Mouse (Mus musculus) neural tube, embryonic 15.5 days (tissue): ENCODE measurements around the gene Qprt. TPM values are rescaled to one million over a fixed set of nuclear protein-coding genes. Genes with fewer than 3 reads are reported as not detected.

ENCODE experiments used
- ATAC-seq: fragments of 200-750 bp; cut with Nextera tagmentation; 2 replicates; pipeline ENCODE4 v1.8.0; 2017; ENCODE audit warnings: mild to moderate bottlenecking, moderate TSS enrichment, moderate library complexity; ENCODE audit not compliant: low FRiP score
- H3K27ac ChIP-seq: fragments of 300-500 bp; sonication (generic); replicated peaks from 2 replicates; pipeline ENCODE4 v1.5.1; 2015; ENCODE audit warnings: mild to moderate bottlenecking, inconsistent platforms
- H3K27me3 ChIP-seq: fragments of 300-500 bp; sonication (generic); replicated peaks from 2 replicates; pipeline ENCODE4 v1.6.1; 2015; ENCODE audit warnings: inconsistent platforms
- H3K36me3 ChIP-seq: fragments of 300-500 bp; sonication (generic); 2 replicates; pipeline ENCODE4 v1.6.1; 2015; ENCODE audit warnings: inconsistent platforms
- H3K4me1 ChIP-seq: fragments of 300-500 bp; sonication (generic); 2 replicates; pipeline ENCODE4 v1.6.1; 2015; ENCODE audit warnings: inconsistent platforms
- H3K4me2 ChIP-seq: fragments of 300-500 bp; sonication (generic); 2 replicates; pipeline ENCODE4 v1.6.1; 2015; ENCODE audit warnings: inconsistent platforms, mild to moderate bottlenecking, moderate library complexity
- H3K4me3 ChIP-seq: fragments of 300-500 bp; sonication (generic); replicated peaks from 2 replicates; pipeline ENCODE4 v1.5.1; 2015; ENCODE audit warnings: mild to moderate bottlenecking, inconsistent platforms
- H3K9ac ChIP-seq: fragments of 300-500 bp; sonication (generic); replicated peaks from 2 replicates; pipeline ENCODE4 v1.6.1; 2015; ENCODE audit warnings: mild to moderate bottlenecking, inconsistent platforms
- H3K9me3 ChIP-seq: fragments of 300-500 bp; sonication (generic); replicated peaks from 2 replicates; pipeline ENCODE4 v1.6.1; 2016; ENCODE audit warnings: inconsistent platforms
- WGBS: fragments of 180-500 bp; shearing (Covaris S2); methylation state at CpG from one replicate; pipeline ENCODE4 v1.1.7; 2015; ENCODE audit warnings: mixed read lengths; 5-methylcytosine and 5-hydroxymethylcytosine counted together
- polyA plus RNA-seq: library from polyadenylated mRNA; unstranded; fragments of >200 nt; fragmentation: Nextera tagmentation; extraction: Ambion mirVana; gene quantifications from 2 replicates; pipeline ENCODE4 v1.2.1, GENCODE M21; 2015

Gene Qprt
- polyA plus RNA-seq, 1 experiment from 2014 or later, result 0.75 TPM

GRCm38 (mm10) chr7:127105551-127105950 lies 16.5 kb downstream of the Qprt start:
- ATAC-seq, result no peak
- Histone ChIP-seq H3K27me3 (no peaks in the 10 kb centered on the region), H3K9me3 (no peaks in the 10 kb centered on the region), H3K4me3 (no peak overlapping the region), H3K4me2 (no peak overlapping the region), H3K27ac (0 out of 2 replicates have a peak overlapping the region, but pooled peaks have one; percentile 2), H3K36me3 (no peaks in the 10 kb centered on the region), H3K9ac (no peak overlapping the region), H3K4me1 (peaks cover 11% of the 10 kb centered on the region)
- WGBS, result 73% methylated on average over 7 of the region's 7 CpGs

DNA sequence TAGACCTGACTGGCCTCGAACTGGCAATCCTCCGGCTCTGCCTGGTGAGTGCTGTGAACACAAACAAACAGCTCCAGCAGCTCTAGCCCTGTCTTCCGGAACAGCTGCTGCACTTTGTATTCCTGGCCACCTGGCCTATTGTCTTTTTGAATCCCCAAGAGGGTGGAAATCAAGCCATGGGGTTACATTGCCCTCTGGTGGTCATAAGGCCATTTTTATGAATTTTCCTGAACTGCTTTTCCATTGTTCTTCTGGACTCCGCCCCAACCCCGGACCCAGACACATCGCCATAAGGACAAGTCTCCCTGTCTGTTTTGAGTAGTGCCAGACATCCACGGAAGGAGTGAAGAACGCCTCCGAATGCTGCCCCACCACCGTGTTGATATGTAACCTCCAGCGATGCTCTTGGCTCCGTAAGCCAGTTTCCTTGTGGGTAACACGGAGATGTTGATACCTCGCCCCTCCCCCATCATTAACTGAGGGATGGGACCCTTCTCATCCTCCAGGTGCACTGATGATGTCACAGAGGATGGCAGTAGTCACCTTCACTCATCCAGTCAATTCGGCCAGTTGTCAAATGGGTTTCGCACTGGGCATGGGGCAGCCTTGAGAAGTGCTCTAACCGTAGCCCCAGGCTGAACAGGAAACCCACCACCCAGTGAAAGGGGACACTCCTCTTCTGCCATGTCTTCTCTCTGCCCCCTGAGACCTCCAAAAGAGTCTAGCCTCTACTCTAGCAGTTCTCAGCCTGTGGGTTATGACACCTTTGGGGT lies 17.3 kb downstream of the Qprt start:
- Histone ChIP-seq H3K36me3 (no peaks in the 10 kb centered on the region), H3K9me3 (no peaks in the 10 kb centered on the region), H3K9ac (peak overlapping the region; percentile 14), H3K4me2 (peak overlapping the region; percentile 47), H3K27me3 (no peaks in the 10 kb centered on the region), H3K4me1 (peaks cover 11% of the 10 kb centered on the region), H3K4me3 (peak overlapping the region; percentile 18), H3K27ac (peak overlapping the region; percentile 62)
- 16% methylated on average over 17 of the region's 17 CpGs for WGBS
- peak; percentile 75 for ATAC-seq

- no peak overlapping the region for H3K9ac ChIP-seq
- peaks cover 11% of the 10 kb centered on the region for H3K4me1 ChIP-seq
- no peak overlapping the region for H3K4me3 ChIP-seq
- WGBS, result 71% methylated on average over 6 of the region's 6 CpGs
- peak overlapping the region; percentile 62 for H3K27ac ChIP-seq
- ATAC-seq, result no peak
- H3K4me2 ChIP-seq, result no peak overlapping the region
- H3K36me3 ChIP-seq, result no peaks in the 10 kb centered on the region
- H3K9me3 ChIP-seq, result no peaks in the 10 kb centered on the region
- no peaks in the 10 kb centered on the region for H3K27me3 ChIP-seq
Observed at GRCm38 (mm10) chr7:127103960-127104359, 18.1 kb downstream of the Qprt start.

GRCm38 (mm10) chr7:127102148-127102547 lies 19.9 kb downstream of the Qprt start:
- Histone ChIP-seq H3K9ac (no peak overlapping the region), H3K27ac (no peak overlapping the region), H3K4me2 (no peak overlapping the region), H3K4me3 (no peak overlapping the region), H3K9me3 (no peaks in the 10 kb centered on the region), H3K36me3 (no peaks in the 10 kb centered on the region), H3K27me3 (no peaks in the 10 kb centered on the region), H3K4me1 (peaks cover 11% of the 10 kb centered on the region)
- no peak for ATAC-seq
- 88% methylated on average over 6 of the region's 6 CpGs for WGBS

GRCm38 (mm10) chr7:127101451-127102016 lies 20.5 kb downstream of the Qprt start:
- no peak overlapping the region for H3K4me2 ChIP-seq
- H3K9me3 ChIP-seq, result no peaks in the 10 kb centered on the region
- ATAC-seq, result no peak
- no peaks in the 10 kb centered on the region for H3K36me3 ChIP-seq
- H3K27ac ChIP-seq, result no peak overlapping the region
- no peak overlapping the region for H3K4me3 ChIP-seq
- H3K9ac ChIP-seq, result no peak overlapping the region
- peaks cover 11% of the 10 kb centered on the region for H3K4me1 ChIP-seq
- H3K27me3 ChIP-seq, result no peaks in the 10 kb centered on the region
- 47% methylated on average over 2 of the region's 2 CpGs for WGBS

DNA sequence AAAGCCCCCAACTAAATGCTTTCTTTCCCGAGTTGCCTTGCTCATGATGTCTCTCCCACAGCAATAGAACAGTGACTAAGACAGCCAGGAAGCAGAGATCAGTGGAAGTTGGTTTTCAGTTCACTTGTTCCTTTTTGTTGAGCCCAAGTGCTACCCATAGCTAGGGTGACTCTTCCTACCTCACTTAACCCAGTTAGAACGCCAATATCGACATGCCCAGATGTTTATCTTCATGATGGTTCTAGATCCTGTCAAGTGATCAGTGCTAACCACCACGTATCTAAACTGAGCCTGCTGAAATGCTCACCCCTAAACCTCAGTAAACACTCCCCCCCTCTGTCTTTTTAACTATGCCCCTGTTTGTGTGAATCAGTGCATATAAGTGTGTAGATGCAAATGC lies 22.5 kb downstream of the Qprt start:
- H3K4me1 ChIP-seq, result peaks cover 5% of the 10 kb centered on the region
- H3K27ac ChIP-seq, result no peak overlapping the region
- no peaks in the 10 kb centered on the region for H3K9me3 ChIP-seq
- H3K4me2 ChIP-seq, result no peak overlapping the region
- WGBS, result 91% methylated on average over 4 of the region's 4 CpGs
- H3K27me3 ChIP-seq, result no peaks in the 10 kb centered on the region
- no peaks in the 10 kb centered on the region for H3K36me3 ChIP-seq
- H3K4me3 ChIP-seq, result no peak overlapping the region
- ATAC-seq, result no peak
- no peak overlapping the region for H3K9ac ChIP-seq

GRCm38 (mm10) chr7:127098950-127099349 lies 23.1 kb downstream of the Qprt start:
- Histone ChIP-seq H3K27ac (no peak overlapping the region), H3K36me3 (no peaks in the 10 kb centered on the region), H3K4me3 (no peak overlapping the region), H3K4me1 (no peaks in the 10 kb centered on the region), H3K9ac (no peak overlapping the region), H3K4me2 (no peak overlapping the region), H3K9me3 (no peaks in the 10 kb centered on the region), H3K27me3 (no peaks in the 10 kb centered on the region)
- WGBS, result 90% methylated on average over 4 of the region's 4 CpGs
- no peak for ATAC-seq

DNA sequence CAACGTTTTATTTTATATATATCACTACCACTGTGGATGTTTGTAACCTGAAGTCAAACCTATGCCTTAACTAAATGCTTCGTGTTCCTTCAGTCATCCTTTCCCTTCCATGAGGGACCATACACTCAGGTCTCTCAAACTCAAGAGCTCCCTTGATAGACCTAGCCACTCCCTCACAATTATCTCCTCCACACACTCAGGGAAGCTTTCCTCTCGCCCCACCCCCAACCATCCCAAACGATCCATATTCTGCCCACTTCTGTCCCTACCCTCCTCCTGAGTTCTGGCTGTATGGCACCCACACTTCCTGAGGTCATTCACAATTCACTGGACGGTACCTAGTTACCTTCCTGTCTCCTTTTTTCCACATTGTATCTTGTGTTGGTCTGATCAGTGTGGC lies 23.5 kb downstream of the Qprt start:
- Histone ChIP-seq H3K9me3 (no peaks in the 10 kb centered on the region), H3K4me2 (no peak overlapping the region)
- 88% methylated on average over 5 of the region's 5 CpGs for WGBS

DNA sequence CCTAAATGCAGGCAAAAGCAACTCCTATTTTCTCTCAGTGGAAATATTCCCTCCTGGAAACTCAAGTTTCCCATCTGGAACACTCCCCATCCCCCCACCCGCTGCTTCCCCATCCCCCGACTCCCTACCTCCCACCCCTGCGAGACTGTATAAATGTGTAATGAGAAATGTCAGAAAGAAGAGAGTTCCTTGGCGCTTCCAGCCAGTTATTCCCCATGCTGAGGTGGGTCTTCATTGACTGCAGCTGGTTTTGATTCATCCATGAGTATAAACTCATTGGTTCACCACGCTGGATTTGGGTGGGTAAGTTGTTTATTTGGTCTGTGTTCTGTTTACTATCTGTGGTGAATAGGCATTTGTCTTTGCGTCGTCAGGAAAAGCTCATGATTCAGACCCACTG lies 25.6 kb downstream of the Qprt start:
- H3K4me2 ChIP-seq, result no peak overlapping the region
- WGBS, result 81% methylated on average over 7 of the region's 7 CpGs
- no peaks in the 10 kb centered on the region for H3K27me3 ChIP-seq
- no peaks in the 10 kb centered on the region for H3K4me1 ChIP-seq
- H3K9me3 ChIP-seq, result no peaks in the 10 kb centered on the region
- H3K9ac ChIP-seq, result no peak overlapping the region
- ATAC-seq, result no peak
- H3K4me3 ChIP-seq, result no peak overlapping the region
- no peaks in the 10 kb centered on the region for H3K36me3 ChIP-seq
- H3K27ac ChIP-seq, result no peak overlapping the region

More for the DNA sequence above, 23.5 kb downstream of the Qprt start:
- no peak overlapping the region for H3K9ac ChIP-seq
- H3K4me3 ChIP-seq, result no peak overlapping the region
- H3K4me1 ChIP-seq, result no peaks in the 10 kb centered on the region
- no peak overlapping the region for H3K27ac ChIP-seq
- H3K27me3 ChIP-seq, result no peaks in the 10 kb centered on the region
- no peaks in the 10 kb centered on the region for H3K36me3 ChIP-seq
- no peak for ATAC-seq

DNA sequence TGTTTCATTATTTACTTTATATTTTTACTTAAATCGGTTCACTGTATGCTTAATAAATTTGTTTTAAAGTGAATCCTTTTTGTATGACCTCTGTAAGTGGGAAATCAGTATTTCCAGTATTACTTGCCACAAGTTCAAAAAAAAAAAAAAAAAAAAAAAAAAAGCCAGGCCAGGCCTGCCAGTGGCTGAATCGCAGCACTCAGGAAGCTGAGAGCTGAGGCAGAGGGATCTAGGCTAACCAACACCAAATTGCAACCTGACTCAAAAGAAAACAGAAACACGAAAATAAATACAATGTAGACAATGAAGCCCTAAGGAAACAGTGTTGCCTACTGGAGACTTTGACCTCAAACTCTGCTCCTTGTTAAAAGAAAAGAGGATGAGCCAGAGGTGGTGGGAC lies 28.1 kb downstream of the Qprt start:
- Histone ChIP-seq H3K4me2 (no peak overlapping the region), H3K4me3 (no peak overlapping the region), H3K9ac (no peak overlapping the region), H3K4me1 (peaks cover 3% of the 10 kb centered on the region; the same call in 1 of the 2 replicates), H3K36me3 (no peaks in the 10 kb centered on the region), H3K27me3 (no peaks in the 10 kb centered on the region), H3K9me3 (no peaks in the 10 kb centered on the region), H3K27ac (no peak overlapping the region)
- WGBS, result 78% methylated on average over 3 of the region's 3 CpGs
- ATAC-seq, result no peak

GRCm38 (mm10) chr7:127091114-127091896 lies 30.7 kb downstream of the Qprt start, which contains the start of gene AI467606:
Gene AI467606 (plus strand): TSS chr7:127091359.
- Histone ChIP-seq H3K4me2 (peak within 1 kb of the TSS; percentile 19; the same call in 1 of the 2 replicates), H3K36me3 (no peaks in the 10 kb centered on the region), H3K4me3 (no peak within 1 kb of the TSS), H3K27me3 (no peaks in the 10 kb centered on the region), H3K9ac (no peak within 1 kb of the TSS), H3K27ac (no peak within 1 kb of the TSS), H3K9me3 (no peaks in the 10 kb centered on the region), H3K4me1 (peaks cover 5% of the 10 kb centered on the region; the same call in 1 of the 2 replicates)
- ATAC-seq, result no peak
- 79% methylated on average over 16 of the region's 16 CpGs for WGBS
